Mouse (Mus musculus) right cerebral cortex, adult 18-20 months (tissue): ENCODE results near the gene Rcn3.

Source experiments
- DNase-seq: peaks from one replicate; pipeline ENCODE4 v3.0.0; 2022; ENCODE audit warnings: mixed read lengths

The Rcn3 gene

GRCm38 (mm10) chr7:45046853-45047350 lies 45.1 kb downstream of the Rcn3 start:
- no peak for DNase-seq

GRCm38 (mm10) chr7:45045741-45046140 lies 46.3 kb downstream of the Rcn3 start:
- no peak for DNase-seq

GRCm38 (mm10) chr7:45043307-45043706 lies 48.7 kb downstream of the Rcn3 start:
- DNase-seq, result no peak

GRCm38 (mm10) chr7:45040851-45041250 lies 51.2 kb downstream of the Rcn3 start:
- DNase-seq, result no peak

GRCm38 (mm10) chr7:45038411-45038810 lies 53.6 kb downstream of the Rcn3 start:
- no peak for DNase-seq

- no peak for DNase-seq
Observed at GRCm38 (mm10) chr7:45037720-45038361, 54.2 kb downstream of the Rcn3 start.

- DNase-seq, result no peak
Observed at GRCm38 (mm10) chr7:45036702-45037101, 55.3 kb downstream of the Rcn3 start.

GRCm38 (mm10) chr7:45035631-45036030 lies 56.4 kb downstream of the Rcn3 start:
- DNase-seq, result no peak

GRCm38 (mm10) chr7:45033722-45034359 lies 58.2 kb downstream of the Rcn3 start:
- DNase-seq, result no peak
